Mouse (Mus musculus) spleen, adult 2 months (tissue): ENCODE measurements around the gene Cntnap4. TPM values are rescaled to one million over a fixed set of nuclear protein-coding genes. Genes with fewer than 3 reads are reported as not detected.

Experiments used
- DNase-seq, 2 experiments: peaks; one replicate each; pipeline versions ENCODE4 v3.0.0 to v3.0.0-alpha.2; 2012 to 2021; ENCODE audit warnings: low spot score in 2 of 2, low read depth in 1 of 2
- H3K27ac ChIP-seq: fragments of 200-500 bp; 2 replicates; pipeline ENCODE4 v1.5.1; 2012; ENCODE audit warnings: low read length, inconsistent platforms; ENCODE audit not compliant: insufficient read depth
- H3K27me3 ChIP-seq: fragments of 200-500 bp; 2 replicates; pipeline ENCODE4 v1.6.1; 2012; ENCODE audit warnings: mild to moderate bottlenecking, moderate library complexity, low read length, inconsistent platforms; ENCODE audit not compliant: control insufficient read depth, insufficient read depth
- H3K36me3 ChIP-seq: fragments of 200-500 bp; 2 replicates; pipeline ENCODE4 v1.6.1; 2012; ENCODE audit warnings: mild to moderate bottlenecking, low read length, inconsistent platforms; ENCODE audit not compliant: control insufficient read depth, insufficient read depth
- H3K4me1 ChIP-seq: fragments of 200-500 bp; 2 replicates; pipeline ENCODE4 v1.6.1; 2011; ENCODE audit warnings: inconsistent platforms; ENCODE audit not compliant: control insufficient read depth, insufficient read depth, insufficient read length
- H3K4me3 ChIP-seq: fragments of 200-500 bp; 2 replicates; pipeline ENCODE4 v1.5.1; 2011; ENCODE audit warnings: mild to moderate bottlenecking, inconsistent platforms; ENCODE audit not compliant: insufficient read depth, insufficient read length; ENCODE audit errors: extremely low read depth
- CTCF ChIP-seq: fragments of 200-500 bp; IDR thresholded peaks from 2 replicates; pipeline ENCODE4 v1.5.1; 2011; ENCODE audit warnings: mild to moderate bottlenecking, inconsistent platforms; ENCODE audit not compliant: insufficient read depth, insufficient read length, insufficient replicate concordance; ENCODE audit errors: extremely low read depth
- POLR2A ChIP-seq: fragments of 200-500 bp; IDR thresholded peaks from 2 replicates; pipeline ENCODE4 v1.6.1; 2011; ENCODE audit warnings: low read depth, low read length, inconsistent platforms
- WGBS: fragments of 180-500 bp; shearing (Covaris S2); methylation state at CpG from one replicate; pipeline ENCODE4 v1.1.7; 2018; 5-methylcytosine and 5-hydroxymethylcytosine counted together
- polyA plus RNA-seq: library from polyadenylated mRNA; depleted of rRNA; stranded (reverse); fragments of >200 nt; gene quantifications from 2 replicates; pipeline ENCODE4 v1.2.3, GENCODE M21; 2012

Cntnap4 gene
- polyA plus RNA-seq, 1 experiment, result not detected

GRCm38 (mm10) chr8:112724918-112725317 lies 155.1 kb downstream of the Cntnap4 start:
- Histone ChIP-seq H3K4me3 (no peak overlapping the region), H3K27ac (no peak overlapping the region), H3K27me3 (no peaks in the 10 kb centered on the region), H3K4me1 (no peaks in the 10 kb centered on the region), H3K36me3 (no peaks in the 10 kb centered on the region)
- WGBS, result 84% methylated on average over 9 of the region's 9 CpGs
- DNase-seq, result no peak
- no peak for TF ChIP-seq CTCF
- TF ChIP-seq POLR2A, result no peak

GRCm38 (mm10) chr8:112730583-112731432 lies 161.0 kb downstream of the Cntnap4 start:
- 86% methylated on average over 15 of the region's 15 CpGs for WGBS

GRCm38 (mm10) chr8:112735575-112735974 lies 165.7 kb downstream of the Cntnap4 start:
- TF ChIP-seq CTCF (no peak), POLR2A (no peak)
- H3K4me3 ChIP-seq, result no peak overlapping the region
- H3K27ac ChIP-seq, result no peak overlapping the region
- WGBS, result 66% methylated on average over 3 of the region's 3 CpGs
- no peaks in the 10 kb centered on the region for H3K36me3 ChIP-seq
- no peak for DNase-seq
- H3K4me1 ChIP-seq, result no peaks in the 10 kb centered on the region
- H3K27me3 ChIP-seq, result no peaks in the 10 kb centered on the region

More at GRCm38 (mm10) chr8:112730583-112731432, 161.0 kb downstream of the Cntnap4 start:
- Histone ChIP-seq H3K4me3 (no peak overlapping the region), H3K36me3 (no peaks in the 10 kb centered on the region), H3K27ac (no peak overlapping the region), H3K27me3 (no peaks in the 10 kb centered on the region), H3K4me1 (no peaks in the 10 kb centered on the region)
- no peak for DNase-seq
- TF ChIP-seq POLR2A (no peak), CTCF (no peak)

- WGBS, result 82% methylated on average over 4 of the region's 4 CpGs
- H3K27ac ChIP-seq, result no peak overlapping the region
- no peak for DNase-seq
- H3K4me1 ChIP-seq, result no peaks in the 10 kb centered on the region
- H3K36me3 ChIP-seq, result no peaks in the 10 kb centered on the region
- no peak for TF ChIP-seq POLR2A
- no peak for TF ChIP-seq CTCF
- H3K27me3 ChIP-seq, result no peaks in the 10 kb centered on the region
- H3K4me3 ChIP-seq, result no peak overlapping the region
Measured at GRCm38 (mm10) chr8:112743331-112743730, 173.5 kb downstream of the Cntnap4 start.

GRCm38 (mm10) chr8:112747296-112747695 lies 177.5 kb downstream of the Cntnap4 start:
- H3K27me3 ChIP-seq, result no peaks in the 10 kb centered on the region
- TF ChIP-seq CTCF, result no peak
- WGBS, result 88% methylated on average over 5 of the region's 5 CpGs
- H3K36me3 ChIP-seq, result no peaks in the 10 kb centered on the region
- no peaks in the 10 kb centered on the region for H3K4me1 ChIP-seq
- no peak overlapping the region for H3K27ac ChIP-seq
- H3K4me3 ChIP-seq, result no peak overlapping the region
- DNase-seq, result no peak

GRCm38 (mm10) chr8:112755171-112755570 lies 185.3 kb downstream of the Cntnap4 start:
- no peak for TF ChIP-seq POLR2A
- no peak for TF ChIP-seq CTCF

GRCm38 (mm10) chr8:112803058-112803457 lies 233.2 kb downstream of the Cntnap4 start:
- no peaks in the 10 kb centered on the region for H3K36me3 ChIP-seq
- no peaks in the 10 kb centered on the region for H3K27me3 ChIP-seq
- no peak overlapping the region for H3K4me3 ChIP-seq
- 93% methylated on average over 17 of the region's 17 CpGs for WGBS
- no peaks in the 10 kb centered on the region for H3K4me1 ChIP-seq
- H3K27ac ChIP-seq, result no peak overlapping the region
- no peak for TF ChIP-seq POLR2A
- TF ChIP-seq CTCF, result no peak
- no peak for DNase-seq

More at GRCm38 (mm10) chr8:112755171-112755570, 185.3 kb downstream of the Cntnap4 start:
- DNase-seq, result no peak
- WGBS, result 87% methylated on average over 4 of the region's 4 CpGs
- H3K4me3 ChIP-seq, result no peak overlapping the region
- no peak overlapping the region for H3K27ac ChIP-seq
- no peaks in the 10 kb centered on the region for H3K27me3 ChIP-seq
- no peaks in the 10 kb centered on the region for H3K36me3 ChIP-seq
- H3K4me1 ChIP-seq, result no peaks in the 10 kb centered on the region
